Mouse (Mus musculus) gonadal fat pad, adult 2 months (tissue): ENCODE measurements around the gene Fgfr2. TPM values are rescaled to one million over a fixed set of nuclear protein-coding genes. Genes with fewer than 3 reads are reported as not detected.
"Not testable (repeated sequence)": the region's sequence is repeated elsewhere in the genome, so short reads cannot be mapped to it uniquely, and the experiment has no call there.

Experiments
- DNase-seq: peaks from one replicate; pipeline ENCODE4 v3.0.0-alpha.2; 2012; ENCODE audit warnings: low read depth
- polyA plus RNA-seq: library from polyadenylated mRNA; depleted of rRNA; stranded (reverse); fragments of >200 nt; gene quantifications from 2 replicates; pipeline ENCODE4 v1.2.3, GENCODE M21; 2012

Fgfr2 gene
- polyA plus RNA-seq, 1 experiment, result 33.3 TPM

DNA sequence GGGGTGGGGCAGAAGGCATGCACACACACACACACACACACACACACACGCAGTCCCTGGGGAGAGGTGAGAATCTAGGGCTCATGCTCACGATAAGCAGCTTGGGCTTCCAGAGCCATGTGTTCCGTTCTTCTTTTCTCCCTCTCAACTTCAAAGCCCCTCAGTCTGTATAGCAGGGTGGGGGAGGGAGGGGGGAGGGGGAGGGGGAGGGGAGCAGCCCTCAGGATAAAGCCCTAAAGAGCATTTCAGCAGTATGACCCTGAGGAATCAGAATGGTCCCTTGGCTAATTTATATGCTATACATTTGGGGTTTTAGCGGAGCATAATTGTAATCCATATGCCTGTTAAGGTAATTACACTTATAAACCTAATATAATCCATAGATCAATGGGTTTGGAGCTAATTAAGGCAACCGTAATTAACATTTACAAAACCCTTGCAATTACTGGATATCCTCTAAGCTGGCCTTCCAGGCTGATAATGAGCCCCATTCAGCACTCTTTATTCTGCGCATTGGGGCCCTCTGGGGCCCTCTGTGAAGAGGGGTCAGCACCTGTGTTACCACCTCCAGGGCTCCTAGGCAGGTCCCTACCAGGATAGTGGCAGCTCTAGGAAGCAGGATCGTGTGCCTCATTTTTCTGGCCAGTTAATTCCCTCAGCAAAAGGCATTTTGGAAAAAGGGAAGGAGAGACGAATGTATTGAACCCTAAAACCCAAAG lies 457.3 kb downstream of the Fgfr2 start:
- no peak for DNase-seq

DNA sequence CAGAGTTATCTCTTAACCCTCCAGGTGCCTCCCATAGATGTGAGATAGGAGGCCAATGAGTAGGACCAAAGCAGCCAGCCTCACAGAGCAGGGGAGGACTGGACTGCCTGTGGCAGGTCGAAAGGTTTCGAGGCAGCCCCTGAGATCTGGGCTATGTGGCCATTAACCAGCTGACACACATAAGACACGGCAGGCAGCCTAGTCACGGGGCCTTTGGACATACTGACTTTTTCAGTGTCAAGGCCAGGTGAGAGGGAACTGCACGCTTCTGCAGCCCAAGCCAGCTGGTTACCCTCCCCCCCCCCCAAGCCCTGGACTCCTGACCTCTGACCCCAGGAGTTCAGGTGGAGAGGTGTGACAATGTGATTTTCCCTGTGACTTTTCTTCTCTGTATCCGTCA lies 458.3 kb downstream of the Fgfr2 start:
- DNase-seq, result no peak

GRCm38 (mm10) chr7:132662831-132663230 lies 460.3 kb downstream of the Fgfr2 start:
- DNase-seq, result not testable (repeated sequence)

- no peak for DNase-seq
Measured at GRCm38 (mm10) chr7:132659633-132660032, 463.5 kb downstream of the Fgfr2 start.

DNA sequence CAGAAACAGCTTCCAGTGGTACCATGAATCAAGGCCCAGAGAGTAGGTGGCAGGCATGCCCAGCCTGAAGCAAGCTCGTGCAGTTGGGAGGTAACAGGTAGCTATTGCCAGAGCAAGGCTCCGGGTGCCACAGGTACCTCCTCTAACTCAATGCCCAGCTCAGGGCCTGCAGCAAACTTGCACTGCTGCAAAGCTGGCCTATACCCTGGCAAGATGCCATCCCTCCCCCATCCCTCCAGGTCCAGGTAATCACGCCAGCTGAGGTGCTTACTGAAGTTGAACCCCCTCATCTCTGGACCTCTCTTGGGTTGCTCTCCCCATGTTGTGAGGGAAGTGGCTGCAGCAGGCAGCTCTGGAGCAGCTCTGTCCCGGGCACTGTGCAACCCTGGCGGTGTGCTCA lies 464.5 kb downstream of the Fgfr2 start:
- no peak for DNase-seq

GRCm38 (mm10) chr7:132658058-132658450 lies 465.1 kb downstream of the Fgfr2 start:
- DNase-seq, result no peak

- DNase-seq, result no peak
Measured at GRCm38 (mm10) chr7:132657371-132658057, 465.6 kb downstream of the Fgfr2 start.

GRCm38 (mm10) chr7:132656548-132656947 lies 466.6 kb downstream of the Fgfr2 start:
- DNase-seq, result no peak

- no peak for DNase-seq
Measured at GRCm38 (mm10) chr7:132656075-132656474, 467.1 kb downstream of the Fgfr2 start.

DNA sequence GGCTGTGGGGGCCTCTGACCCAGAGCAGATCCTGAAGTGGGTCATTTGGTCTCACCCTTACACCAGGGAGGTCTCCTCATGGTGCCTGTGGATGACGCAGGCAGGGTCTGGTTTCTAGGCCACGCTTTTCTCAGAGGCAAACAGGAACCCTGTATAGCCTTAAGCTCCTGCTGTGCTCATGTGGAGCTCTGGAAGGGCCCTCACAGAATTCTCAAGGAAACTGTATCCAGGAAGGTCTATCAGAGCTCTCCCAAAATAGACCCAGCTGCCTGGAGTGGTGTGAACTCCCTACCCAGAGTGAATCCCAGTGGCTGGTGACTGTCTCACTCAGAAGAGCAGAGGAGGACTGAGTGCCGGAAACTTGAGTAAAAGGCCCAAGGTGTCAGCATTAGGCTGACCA lies 468.7 kb downstream of the Fgfr2 start:
- DNase-seq, result no peak

GRCm38 (mm10) chr7:132646514-132646913 lies 476.6 kb downstream of the Fgfr2 start:
- no peak for DNase-seq

GRCm38 (mm10) chr7:132644605-132645279 lies 478.4 kb downstream of the Fgfr2 start:
- no peak for DNase-seq

- no peak for DNase-seq
Measured at GRCm38 (mm10) chr7:132641606-132642005, 481.5 kb downstream of the Fgfr2 start.

- no peak for DNase-seq
Measured at GRCm38 (mm10) chr7:132640946-132641345, 482.2 kb downstream of the Fgfr2 start.

DNA sequence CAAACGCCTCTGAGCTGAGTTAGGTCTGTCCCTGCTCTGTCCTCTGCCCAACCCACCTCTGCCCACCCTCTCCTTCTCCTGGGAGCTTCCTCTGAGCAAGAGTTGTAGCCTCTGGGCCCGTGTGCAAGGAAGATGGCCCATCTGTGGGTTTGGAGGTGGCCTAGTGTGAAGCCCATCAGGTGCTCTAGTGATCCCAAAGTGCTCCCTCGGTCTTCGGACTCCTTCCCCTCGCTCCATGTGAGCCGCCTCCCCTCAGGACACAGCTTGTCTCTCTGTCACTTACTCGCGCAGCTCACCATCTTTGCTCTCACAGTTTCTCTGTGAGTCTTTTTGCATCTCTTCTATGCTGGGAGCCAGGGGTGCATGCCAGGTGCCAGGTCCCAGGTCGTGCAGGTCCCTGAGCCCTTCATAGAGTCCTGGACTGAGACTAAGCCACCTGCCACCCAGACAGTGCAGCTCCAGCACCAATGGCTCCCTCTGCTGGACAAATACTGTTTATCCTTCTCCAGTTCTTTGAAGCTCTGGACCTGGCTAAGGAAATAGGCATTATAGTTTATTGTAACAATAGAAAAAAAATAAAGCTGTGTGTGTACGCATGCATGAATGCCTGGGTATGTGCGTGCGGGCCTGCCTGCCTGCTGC lies 484.6 kb downstream of the Fgfr2 start:
- no peak for DNase-seq

DNA sequence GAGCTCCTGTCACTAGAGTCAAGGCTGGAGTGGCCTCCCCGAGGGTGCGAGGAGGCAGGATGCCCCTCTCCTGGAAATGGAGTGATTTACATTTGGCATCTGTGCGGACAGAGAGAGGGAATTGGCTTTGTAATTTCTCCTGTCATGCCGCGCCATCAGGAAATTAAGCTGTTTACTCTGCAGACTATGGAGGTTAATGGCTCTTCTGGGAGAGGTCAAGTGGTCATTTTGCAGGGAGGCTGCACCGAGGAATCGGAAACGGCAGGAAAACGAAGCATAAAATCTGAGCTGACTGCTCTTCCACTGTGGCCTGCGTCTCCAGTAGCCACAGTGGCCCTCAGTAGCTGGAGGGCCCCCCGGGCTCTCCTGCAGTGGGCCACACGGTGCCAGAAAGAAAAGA lies 485.9 kb downstream of the Fgfr2 start:
- DNase-seq, result no peak

DNA sequence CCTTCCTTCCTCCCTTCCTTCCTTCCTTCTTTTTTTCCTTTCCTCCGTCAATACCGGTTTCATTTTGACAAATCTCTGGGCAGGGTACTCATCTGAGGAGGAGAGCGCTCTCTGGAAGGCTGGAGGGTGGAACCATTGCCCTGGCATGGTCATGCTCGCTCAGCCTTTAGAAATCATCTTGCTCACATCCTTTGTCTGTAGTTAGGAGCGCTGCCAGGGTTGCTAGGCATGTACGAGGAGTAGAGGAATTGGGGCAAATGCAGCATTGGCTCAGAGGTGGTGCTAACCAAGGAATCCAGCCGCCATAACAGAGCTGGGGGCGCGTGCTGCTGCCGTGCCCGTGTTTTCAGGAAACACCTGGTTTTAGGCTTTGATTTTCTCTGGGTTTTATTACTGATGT lies 491.8 kb downstream of the Fgfr2 start:
- DNase-seq, result no peak

DNA sequence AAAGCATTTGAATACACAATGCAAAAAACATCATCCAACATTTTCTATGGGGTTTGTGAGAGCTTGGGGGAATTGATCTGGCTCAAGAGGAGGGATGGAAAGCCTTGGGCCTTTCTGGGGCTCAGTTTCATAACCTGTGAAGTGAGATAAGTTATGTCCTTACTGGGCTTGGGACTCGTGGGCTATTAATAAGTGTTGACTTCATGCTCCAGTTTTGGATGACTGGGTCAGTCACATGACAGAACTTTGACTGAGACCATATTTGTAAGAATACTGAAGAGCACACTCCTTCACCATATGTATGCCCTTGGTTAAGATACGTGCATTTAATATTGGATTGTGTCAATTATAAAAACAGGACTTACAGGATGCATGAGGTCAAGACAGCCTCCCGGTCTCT lies 495.7 kb downstream of the Fgfr2 start:
- DNase-seq, result no peak

- no peak for DNase-seq
Measured at GRCm38 (mm10) chr7:132626174-132626573, 497.0 kb downstream of the Fgfr2 start.

DNA sequence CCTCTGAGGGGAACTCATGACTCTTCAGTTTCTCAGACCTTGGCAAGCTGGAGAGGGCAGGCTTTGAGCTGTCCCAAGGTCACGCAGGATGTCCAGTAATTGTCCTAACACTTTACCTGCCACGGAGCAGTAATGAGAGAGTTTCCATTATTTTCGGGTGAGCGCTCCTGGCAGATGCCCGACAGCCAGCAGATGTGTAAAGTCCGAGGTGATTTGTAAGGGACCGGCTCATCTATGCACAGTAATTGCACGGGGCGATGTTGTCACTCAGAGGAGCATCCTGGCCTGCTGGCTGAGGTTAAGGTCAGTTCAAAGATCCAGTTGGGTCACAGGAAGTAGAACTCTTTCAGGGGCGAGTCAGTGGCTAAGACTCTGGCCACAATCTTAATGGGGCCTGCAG lies 499.0 kb downstream of the Fgfr2 start:
- no peak for DNase-seq

DNA sequence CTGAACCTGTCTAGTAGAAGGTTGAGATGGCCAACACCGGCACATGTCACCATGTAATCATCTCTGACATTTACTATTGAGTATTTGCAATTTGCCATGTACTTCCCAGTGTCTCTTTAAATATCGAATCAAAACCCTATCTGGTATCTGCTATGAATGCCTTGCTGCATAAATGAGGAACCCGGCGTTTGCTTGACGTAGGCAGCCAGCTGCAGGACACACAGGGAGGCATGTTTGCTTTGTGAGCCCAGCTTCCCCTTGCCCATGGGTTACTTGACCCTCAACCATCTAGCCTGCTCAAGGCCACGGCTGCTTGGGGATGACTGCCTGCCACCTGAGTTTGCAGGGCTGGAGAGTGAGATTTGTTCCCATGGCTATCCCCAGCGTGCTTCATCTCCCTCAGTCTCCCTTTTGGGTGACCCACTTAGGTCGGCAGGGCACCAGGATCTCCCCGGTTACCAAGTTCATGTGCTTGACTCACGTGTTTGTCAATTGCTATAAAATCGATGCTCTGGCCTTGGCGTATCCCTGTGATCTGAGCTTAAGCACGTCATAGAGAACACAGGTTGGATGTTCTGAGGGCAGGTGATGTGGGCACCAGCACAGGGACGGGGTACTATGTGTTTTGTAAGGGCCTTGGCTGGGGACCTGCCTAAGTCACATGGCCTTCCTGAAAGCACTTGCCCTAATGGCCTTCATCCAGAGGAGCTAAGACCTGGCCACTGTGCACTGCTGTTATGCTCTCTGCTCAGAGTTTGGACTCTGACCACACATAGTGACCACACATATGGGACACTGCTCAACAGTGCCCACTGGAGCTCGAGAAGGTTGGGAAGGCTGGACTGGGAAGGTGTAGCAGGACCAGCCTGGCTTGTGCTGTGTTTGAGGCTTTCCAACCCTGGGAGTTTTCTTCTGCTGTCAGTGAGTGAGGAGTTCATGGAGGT lies 502.9 kb downstream of the Fgfr2 start:
- no peak for DNase-seq
